ENCODE assay signal across 9 mouse cellular contexts in genomic region chr1:130508030-130508956, GRCm38 (mm10). TPM values are rescaled to one million over a fixed set of nuclear protein-coding genes. Genes with fewer than 3 reads are reported as not detected.
DNase-seq lines count a peak whose midpoint lies in the region; ATAC-seq lines count a peak whose summit lies in the region.
"Had no signal": no experiment of that assay in that cellular context is flagged by ENCODE, and none has a peak within 500 bp of the region (broad histone marks: within the 10 kb centered on the region; RNA-seq: fewer than 3 reads in every experiment).

No protein-coding gene starts in this region.

- no peak overlapping the region for H3K4me3 ChIP-seq in lung, embryonic 16.5 days (ENCODE audit: low read length)
- H3K4me3 ChIP-seq in stomach, embryonic 14.5 days (ENCODE audit: low read depth, low read length): no peak overlapping the region

- no peaks in the 10 kb centered on the region for H3K36me3 ChIP-seq in lung, embryonic 16.5 days (ENCODE audit: control insufficient read depth, insufficient read depth, low read length)
- H3K36me3 ChIP-seq in stomach, embryonic 14.5 days (ENCODE audit: control insufficient read depth, insufficient read depth, low read length): no peaks in the 10 kb centered on the region

- ATAC-seq in lung, embryonic 16.5 days (ENCODE audit: low read depth): 0 out of 2 replicates have a peak, but pooled peaks have one; percentile 1
- ATAC-seq in activated CD4-positive, CD25-positive, alpha-beta regulatory T cell, adult 4 months: peak; percentile 94
- ATAC-seq in stomach, embryonic 14.5 days (ENCODE audit: insufficient number of reproducible peaks, insufficient read depth, low FRiP score, low read depth): no peak

- no peak overlapping the region for H3K4me2 ChIP-seq in lung, embryonic 16.5 days (ENCODE audit: low read depth, low read length)
- no peak overlapping the region for H3K4me2 ChIP-seq in stomach, embryonic 14.5 days (replicated peaks; ENCODE audit: low read depth, low read length)

- WGBS in lung, embryonic 16.5 days: 64% methylated on average over 6 of the region's 6 CpGs
- 56% methylated on average over 6 of the region's 6 CpGs for WGBS in stomach, embryonic 14.5 days

- H3K27me3 ChIP-seq in lung, embryonic 16.5 days (ENCODE audit: control insufficient read depth, insufficient read depth, low read depth, low read length): no peaks in the 10 kb centered on the region
- H3K27me3 ChIP-seq in stomach, embryonic 14.5 days (ENCODE audit: control insufficient read depth, insufficient read depth, low read length): no peaks in the 10 kb centered on the region

- no peaks in the 10 kb centered on the region for H3K9me3 ChIP-seq in lung, embryonic 16.5 days (ENCODE audit: control insufficient read depth, low read length)
- no peaks in the 10 kb centered on the region for H3K9me3 ChIP-seq in stomach, embryonic 14.5 days (ENCODE audit: control insufficient read depth, low read depth, low read length)

- DNase-seq in lung, postnatal 4 days: no peak
- DNase-seq in induced T-regulatory cell, adult 2 months (ENCODE audit: low read depth): peak; percentile 47
- DNase-seq in adrenal gland, adult 2 months: no peak
- DNase-seq in cerebellum, adult 11 months: no peak
- DNase-seq: cerebellum, postnatal 36 days had no signal

- H3K4me1 ChIP-seq in lung, embryonic 16.5 days (replicated peaks; ENCODE audit: control insufficient read depth, insufficient read depth, low read length): peaks cover 19% of the 10 kb centered on the region
- peaks cover 14% of the 10 kb centered on the region for H3K4me1 ChIP-seq in stomach, embryonic 14.5 days (ENCODE audit: control insufficient read depth, insufficient read depth, low read length)

- H3K9ac ChIP-seq in lung, embryonic 16.5 days (ENCODE audit: low read length): no peak overlapping the region
- no peak overlapping the region for H3K9ac ChIP-seq in stomach, embryonic 14.5 days (replicated peaks; ENCODE audit: low read depth, low read length)

- H3K27ac ChIP-seq in lung, embryonic 16.5 days (ENCODE audit: low read length): no peak overlapping the region
- peak overlapping the region; percentile 59; the same call in 1 of the 2 replicates for H3K27ac ChIP-seq in stomach, embryonic 14.5 days (ENCODE audit: low read length)
- H3K27ac ChIP-seq: macrophage had no signal

RNA-seq across cellular contexts. Expression of gene Cd55, which starts 45.7 kb away (rescaled TPM):
- 25.9 and 26.3 TPM in 2 replicates for polyA plus RNA-seq in lung, embryonic 16.5 days (2015; fragmentation: Nextera tagmentation; extraction: Ambion mirVana)
- polyA plus RNA-seq in activated CD4-positive, CD25-positive, alpha-beta regulatory T cell, adult 4 months (2017; shearing (Covaris generic)): 10 to 100 TPM; 29.3 to 35.0 TPM
- 57.5 and 63.1 TPM in 2 replicates for polyA plus RNA-seq in stomach, embryonic 14.5 days (2014; fragmentation: Nextera tagmentation; extraction: Ambion mirVana)
- 10 to 100 TPM; 13.8 to 21.7 TPM for total RNA-seq in adrenal gland, adult 2 months (2021)
- 8.7 and 11.8 TPM in 2 replicates for polyA plus RNA-seq in adrenal gland, adult 2 months (2012; rRNA removed)
